Mouse (Mus musculus) bone marrow macrophage, adult 2 months (primary cell): ENCODE measurements around the gene Dis3l2.

Experiments used
- CTCF ChIP-seq: IDR thresholded peaks from 2 replicates; pipeline ENCODE4 v1.5.1; 2012; ENCODE audit warnings: low read depth, mild to moderate bottlenecking, low read length, moderate library complexity
- POLR2A ChIP-seq: IDR thresholded peaks from 2 replicates; pipeline ENCODE4 v1.6.1; 2012; ENCODE audit warnings: mild to moderate bottlenecking, low read depth, low read length, borderline replicate concordance

DNA sequence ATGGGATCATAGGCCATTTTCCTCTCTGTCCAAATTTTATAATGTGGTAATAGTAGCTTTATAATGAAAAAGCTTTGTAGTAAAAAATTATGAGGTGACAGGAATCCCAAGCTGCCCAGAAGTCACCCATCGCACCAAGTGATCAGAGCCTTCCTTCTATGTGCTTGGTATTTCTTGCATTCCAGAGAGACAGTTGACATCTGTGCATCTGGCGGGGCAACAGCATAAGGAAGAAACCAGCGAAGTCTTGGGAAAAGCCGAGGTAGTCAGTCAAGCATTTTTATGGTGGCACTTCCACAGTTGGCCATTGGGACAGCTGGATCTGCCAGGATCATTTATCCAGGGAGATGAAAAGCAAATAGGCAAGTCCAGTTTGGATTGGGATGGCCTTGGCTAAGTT, 229.2 kb downstream of the Dis3l2 start:
- no peak for TF ChIP-seq CTCF
- TF ChIP-seq POLR2A = no peak
